Mouse (Mus musculus) urinary bladder, adult 18-20 months (tissue): ENCODE results near the gene Gpr137.

Experiments used
- DNase-seq, 2 experiments: peaks; one replicate each; pipeline ENCODE4 v3.0.0; 2022; ENCODE audit warnings: low spot score in 2 of 2, mixed read lengths in 2 of 2

Gene Gpr137

GRCm38 (mm10) chr19:6973581-6974190 is 31.4 kb upstream of the Gpr137 start:
- no peak for DNase-seq

GRCm38 (mm10) chr19:6972247-6972917 is 30.1 kb upstream of the Gpr137 start:
- DNase-seq: no peak

GRCm38 (mm10) chr19:6971644-6972043 is 29.4 kb upstream of the Gpr137 start:
- DNase-seq: no peak

GRCm38 (mm10) chr19:6970460-6971085 is 28.3 kb upstream of the Gpr137 start:
- DNase-seq: no peak

- DNase-seq: peak; percentile 66 to 68
Observed at GRCm38 (mm10) chr19:6969665-6970381, 27.5 kb upstream of the Gpr137 start.

- DNase-seq: no peak
Observed at GRCm38 (mm10) chr19:6969291-6969664, 27.0 kb upstream of the Gpr137 start.

- no peak for DNase-seq
Observed at GRCm38 (mm10) chr19:6968491-6969271, 26.4 kb upstream of the Gpr137 start.

GRCm38 (mm10) chr19:6956461-6956860 is 14.2 kb upstream of the Gpr137 start:
- no peak for DNase-seq

GRCm38 (mm10) chr19:6955424-6955823 is 13.1 kb upstream of the Gpr137 start:
- no peak for DNase-seq

GRCm38 (mm10) chr19:6954046-6954445 is 11.8 kb upstream of the Gpr137 start:
- DNase-seq: peak in 1 of 2 experiments; percentile 32

GRCm38 (mm10) chr19:6952712-6953037 is 10.4 kb upstream of the Gpr137 start:
- peak; percentile 60 to 79 for DNase-seq

GRCm38 (mm10) chr19:6951994-6952711 is 9.9 kb upstream of the Gpr137 start:
- peak; percentile 78 to 79 for DNase-seq

- DNase-seq: peak; percentile 88 to 95
Observed at GRCm38 (mm10) chr19:6951381-6951968, 9.2 kb upstream of the Gpr137 start.

- DNase-seq: peak; percentile 41 to 66
Observed at GRCm38 (mm10) chr19:6950613-6951153, 8.4 kb upstream of the Gpr137 start.

- DNase-seq: no peak
Observed at GRCm38 (mm10) chr19:6949951-6950350, 7.7 kb upstream of the Gpr137 start.

- DNase-seq: no peak
Observed at GRCm38 (mm10) chr19:6949532-6949931, 7.3 kb upstream of the Gpr137 start.

- no peak for DNase-seq
Observed at GRCm38 (mm10) chr19:6948186-6948585, 5.9 kb upstream of the Gpr137 start.

GRCm38 (mm10) chr19:6947742-6948141 is 5.5 kb upstream of the Gpr137 start:
- no peak for DNase-seq

- DNase-seq: no peak
Observed at GRCm38 (mm10) chr19:6943709-6944108, 1.4 kb upstream of the Gpr137 start.

- DNase-seq: no peak
Observed at GRCm38 (mm10) chr19:6942764-6943163, 484 bp upstream of the Gpr137 start.
